Mouse (Mus musculus) liver, embryonic 12.5 days (tissue): ENCODE results near the gene Scyl2. TPM values are rescaled to one million over a fixed set of nuclear protein-coding genes. Genes with fewer than 3 reads are reported as not detected.

Source experiments
- ATAC-seq: fragments of 200-750 bp; cut with Nextera tagmentation; 2 replicates; pipeline ENCODE4 v1.8.0; 2017; ENCODE audit warnings: moderate number of reproducible peaks, mild to moderate bottlenecking, moderate library complexity
- H3K27ac ChIP-seq: fragments of 300-500 bp; sonication (generic); 2 replicates; pipeline ENCODE4 v1.5.1; 2016; ENCODE audit warnings: mild to moderate bottlenecking
- H3K27me3 ChIP-seq: fragments of 300-500 bp; sonication (generic); replicated peaks from 2 replicates; pipeline ENCODE4 v1.6.1; 2016; ENCODE audit warnings: mild to moderate bottlenecking, moderate library complexity
- H3K36me3 ChIP-seq: fragments of 300-500 bp; sonication (generic); 2 replicates; pipeline ENCODE4 v1.6.1; 2016; ENCODE audit warnings: mild to moderate bottlenecking, moderate library complexity
- H3K4me1 ChIP-seq: fragments of 300-500 bp; sonication (generic); 2 replicates; pipeline ENCODE4 v1.6.1; 2016
- H3K4me2 ChIP-seq: fragments of 300-500 bp; sonication (generic); 2 replicates; pipeline ENCODE4 v1.6.1; 2016; ENCODE audit warnings: mild to moderate bottlenecking, moderate library complexity
- H3K4me3 ChIP-seq: fragments of 300-500 bp; sonication (generic); 2 replicates; pipeline ENCODE4 v1.5.1; 2016; ENCODE audit warnings: mild to moderate bottlenecking, moderate library complexity
- H3K9ac ChIP-seq: fragments of 300-500 bp; sonication (generic); 2 replicates; pipeline ENCODE4 v1.6.1; 2016; ENCODE audit warnings: mild to moderate bottlenecking, moderate library complexity
- H3K9me3 ChIP-seq: fragments of 300-500 bp; sonication (generic); replicated peaks from 2 replicates; pipeline ENCODE4 v1.6.1; 2016; ENCODE audit warnings: mild to moderate bottlenecking, moderate library complexity
- WGBS: fragments of 180-500 bp; shearing (Covaris S2); methylation state at CpG from one replicate; pipeline ENCODE4 v1.1.7; 2016; ENCODE audit not compliant: insufficient replicate concordance; 5-methylcytosine and 5-hydroxymethylcytosine counted together
- polyA plus RNA-seq: library from polyadenylated mRNA; unstranded; fragments of >200 nt; fragmentation: Nextera tagmentation; extraction: Ambion mirVana; gene quantifications from 2 replicates; pipeline ENCODE4 v1.2.1, GENCODE M21; 2016

Scyl2 gene
- polyA plus RNA-seq, 1 experiment from 2014 or later, result 6.2 TPM

- Histone ChIP-seq H3K4me2 (no peak overlapping the region), H3K27me3 (no peaks in the 10 kb centered on the region), H3K9me3 (no peaks in the 10 kb centered on the region), H3K4me1 (peaks cover 10% of the 10 kb centered on the region), H3K9ac (no peak overlapping the region), H3K4me3 (no peak overlapping the region), H3K27ac (no peak overlapping the region), H3K36me3 (no peaks in the 10 kb centered on the region)
- no peak for ATAC-seq
- WGBS, result 93% methylated on average over 1 of the region's 1 CpGs
These were observed 96.2 kb downstream of the Scyl2 start for GRCm38 (mm10) chr10:89589877-89590276.

Other genes with a start within 250 kb of the Scyl2 start
- gene Gas2l3, start 242.3 kb downstream of the Scyl2 start, polyA plus RNA-seq, result 6.7 and 8.0 TPM in 2 replicates
- 2.2 and 2.8 TPM in 2 replicates for gene Nr1h4, start 152.7 kb downstream of the Scyl2 start, polyA plus RNA-seq
- 0.02 and 0.05 TPM in 2 replicates for gene Slc17a8, start 65.0 kb downstream of the Scyl2 start, polyA plus RNA-seq
- gene Actr6, start 46.0 kb upstream of the Scyl2 start, polyA plus RNA-seq, result 19.1 and 21.5 TPM in 2 replicates
- 14.5 and 14.8 TPM in 2 replicates for gene Uhrf1bp1l, start 58.7 kb upstream of the Scyl2 start, polyA plus RNA-seq
- gene Anks1b, start 187.2 kb upstream of the Scyl2 start, polyA plus RNA-seq, result 0.02 TPM in 1 of 2 replicates, not detected in the other